Mouse (Mus musculus): ENCODE measurements around the gene Fam71b.

DNA sequence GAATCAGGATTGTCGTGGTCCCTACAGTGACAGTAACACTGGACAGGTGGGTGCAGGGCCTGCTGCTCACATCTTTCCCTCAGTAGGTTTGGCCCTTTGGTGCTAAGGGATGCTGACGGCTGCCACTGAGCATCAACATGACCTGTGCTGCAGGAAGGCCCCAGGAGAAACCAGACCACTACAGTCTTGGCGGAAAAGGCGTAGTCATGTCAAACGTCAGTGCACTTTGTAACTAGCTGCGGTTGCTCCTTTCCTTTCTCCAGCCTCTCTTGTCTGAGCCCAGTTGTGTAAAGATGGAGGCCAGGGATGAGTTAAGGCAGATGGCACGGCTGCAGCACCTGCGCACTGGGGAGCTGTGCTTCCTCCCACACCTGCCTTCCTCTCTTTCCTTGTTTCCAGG is 21.3 kb upstream of the Fam71b start:
- TF ChIP-seq CTCF (IDR thresholded peaks at IDR 0.05) (no peak), EP300 (IDR thresholded peaks at IDR 0.05) (no peak)

Data from lung, postnatal 0 days (tissue).